Mouse (Mus musculus): ENCODE results near the gene Ptprj. TPM values are rescaled to one million over a fixed set of nuclear protein-coding genes. Genes with fewer than 3 reads are reported as not detected.

The Ptprj gene
- polyA plus RNA-seq, 1 experiment from 2014 or later, result 4.2 TPM

DNA sequence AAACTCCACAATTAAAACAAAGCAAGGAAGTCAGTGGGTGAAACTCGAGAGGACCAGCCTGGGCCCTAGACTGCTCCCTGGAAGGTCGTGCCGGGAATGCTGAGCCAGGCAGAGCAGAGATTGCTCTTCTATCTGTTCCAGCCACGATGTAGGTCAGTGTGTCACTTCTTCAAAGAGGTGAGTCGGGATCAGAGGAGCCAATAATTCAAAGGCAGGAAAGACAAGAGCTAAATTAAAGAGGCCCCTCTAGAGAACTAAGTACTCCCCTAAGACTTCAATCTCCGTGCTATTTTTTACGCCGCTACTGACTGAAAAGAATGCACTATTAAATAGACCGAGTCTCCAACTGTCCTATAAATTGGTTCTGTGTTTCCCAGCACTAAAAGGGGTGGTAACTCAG is 43.9 kb downstream of the Ptprj start:
- no peak overlapping the region for H3K4me3 ChIP-seq (ENCODE audit: low read depth, low read length)
- H3K27ac ChIP-seq (ENCODE audit: low read length), result no peak overlapping the region
- no peaks in the 10 kb centered on the region for H3K27me3 ChIP-seq (replicated peaks; ENCODE audit: insufficient read depth, low read length)
- WGBS, result 41% methylated on average over 9 of the region's 9 CpGs
- H3K9me3 ChIP-seq (ENCODE audit: low read length), result no peaks in the 10 kb centered on the region
- TF ChIP-seq CTCF (IDR thresholded peaks at IDR 0.05), result no peak
- no peak for TF ChIP-seq EP300 (IDR thresholded peaks at IDR 0.05)
- no peaks in the 10 kb centered on the region for H3K4me1 ChIP-seq (ENCODE audit: insufficient read depth, low read depth, low read length)
- no peaks in the 10 kb centered on the region for H3K36me3 ChIP-seq (ENCODE audit: insufficient read depth, low read length)
- DNase-seq (ENCODE audit: low spot score) (no peak), ATAC-seq (no peak)
- H3K4me2 ChIP-seq (replicated peaks; ENCODE audit: low read depth, low read length), result no peak overlapping the region
- H3K9ac ChIP-seq (replicated peaks; ENCODE audit: low read depth), result no peak overlapping the region

DNA sequence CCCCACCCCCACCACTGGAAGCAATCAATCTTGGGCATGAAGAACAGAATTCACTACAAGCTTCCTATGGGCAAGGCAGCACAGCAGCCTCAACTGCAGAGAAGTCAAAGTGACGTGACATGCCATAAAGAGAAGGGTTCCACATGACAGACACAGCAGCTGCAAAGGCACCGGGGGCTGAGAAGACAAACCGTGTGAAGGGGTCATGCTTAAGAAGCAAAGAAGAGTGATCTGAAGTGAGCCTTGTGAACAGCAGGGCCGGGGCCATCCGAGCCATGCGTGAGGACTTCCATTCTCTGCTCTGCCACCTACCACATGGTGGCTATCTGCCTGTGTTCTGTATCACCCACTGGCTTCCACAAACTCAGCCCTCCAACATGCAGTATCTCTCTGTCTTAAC is 45.7 kb downstream of the Ptprj start:
- Histone ChIP-seq H3K27ac (ENCODE audit: low read length) (no peak overlapping the region), H3K36me3 (ENCODE audit: insufficient read depth, low read length) (no peaks in the 10 kb centered on the region), H3K9me3 (ENCODE audit: low read length) (no peaks in the 10 kb centered on the region), H3K9ac (replicated peaks; ENCODE audit: low read depth) (no peak overlapping the region), H3K4me1 (ENCODE audit: insufficient read depth, low read depth, low read length) (no peaks in the 10 kb centered on the region), H3K4me3 (ENCODE audit: low read depth, low read length) (no peak overlapping the region), H3K4me2 (replicated peaks; ENCODE audit: low read depth, low read length) (no peak overlapping the region), H3K27me3 (replicated peaks; ENCODE audit: insufficient read depth, low read length) (no peaks in the 10 kb centered on the region)
- 79% methylated on average over 6 of the region's 6 CpGs for WGBS
- TF ChIP-seq EP300 (IDR thresholded peaks at IDR 0.05), result no peak
- TF ChIP-seq CTCF (IDR thresholded peaks at IDR 0.05), result no peak
- no peak for ATAC-seq
- DNase-seq (ENCODE audit: low spot score), result no peak

DNA sequence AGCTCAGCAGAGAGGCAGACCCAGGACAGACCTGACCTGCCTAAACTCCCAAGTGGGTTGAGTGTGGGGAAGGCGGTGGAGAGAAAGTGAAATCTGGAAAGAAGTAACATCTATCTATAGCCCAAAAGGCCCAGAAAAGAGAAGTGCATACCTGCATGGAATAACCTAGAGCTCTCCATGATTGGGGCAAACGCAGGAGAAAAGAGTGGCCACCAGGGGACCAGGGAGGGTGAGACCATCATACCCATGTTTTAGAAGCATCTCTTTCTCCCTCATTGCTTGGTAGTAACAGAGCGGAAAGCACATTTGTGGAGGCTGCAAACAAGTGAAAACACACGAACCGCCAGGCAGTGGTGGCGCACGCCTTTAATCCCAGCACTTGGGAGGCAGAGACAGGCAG is 46.5 kb downstream of the Ptprj start:
- H3K4me3 ChIP-seq (ENCODE audit: low read depth, low read length), result no peak overlapping the region
- no peak overlapping the region for H3K27ac ChIP-seq (ENCODE audit: low read length)
- H3K36me3 ChIP-seq (ENCODE audit: insufficient read depth, low read length), result no peaks in the 10 kb centered on the region
- no peak overlapping the region for H3K4me2 ChIP-seq (replicated peaks; ENCODE audit: low read depth, low read length)
- ATAC-seq (no peak), DNase-seq (ENCODE audit: low spot score) (no peak)
- WGBS, result 87% methylated on average over 7 of the region's 7 CpGs
- TF ChIP-seq EP300 (IDR thresholded peaks at IDR 0.05) (no peak), CTCF (IDR thresholded peaks at IDR 0.05) (peak; percentile 30)
- H3K4me1 ChIP-seq (ENCODE audit: insufficient read depth, low read depth, low read length), result no peaks in the 10 kb centered on the region
- H3K9ac ChIP-seq (replicated peaks; ENCODE audit: low read depth), result no peak overlapping the region
- H3K27me3 ChIP-seq (replicated peaks; ENCODE audit: insufficient read depth, low read length), result no peaks in the 10 kb centered on the region
- no peaks in the 10 kb centered on the region for H3K9me3 ChIP-seq (ENCODE audit: low read length)

- peak; percentile 53 for DNase-seq (ENCODE audit: low spot score)
- no peaks in the 10 kb centered on the region for H3K9me3 ChIP-seq (ENCODE audit: low read length)
- H3K36me3 ChIP-seq (ENCODE audit: insufficient read depth, low read length), result no peaks in the 10 kb centered on the region
- peak; percentile 49 for ATAC-seq
- H3K4me3 ChIP-seq (ENCODE audit: low read depth, low read length), result no peak overlapping the region
- H3K27ac ChIP-seq (ENCODE audit: low read length), result no peak overlapping the region
- H3K9ac ChIP-seq (replicated peaks; ENCODE audit: low read depth), result no peak overlapping the region
- H3K27me3 ChIP-seq (replicated peaks; ENCODE audit: insufficient read depth, low read length), result no peaks in the 10 kb centered on the region
- no peak overlapping the region for H3K4me2 ChIP-seq (replicated peaks; ENCODE audit: low read depth, low read length)
- 66% methylated on average over 5 of the region's 5 CpGs for WGBS
- H3K4me1 ChIP-seq (ENCODE audit: insufficient read depth, low read depth, low read length), result peaks cover 1% of the 10 kb centered on the region; the same call in 1 of the 2 replicates
- TF ChIP-seq EP300 (IDR thresholded peaks at IDR 0.05), result no peak
- no peak for TF ChIP-seq CTCF (IDR thresholded peaks at IDR 0.05)
Measured at GRCm38 (mm10) chr2:90532095-90532494, 48.4 kb downstream of the Ptprj start.

DNA sequence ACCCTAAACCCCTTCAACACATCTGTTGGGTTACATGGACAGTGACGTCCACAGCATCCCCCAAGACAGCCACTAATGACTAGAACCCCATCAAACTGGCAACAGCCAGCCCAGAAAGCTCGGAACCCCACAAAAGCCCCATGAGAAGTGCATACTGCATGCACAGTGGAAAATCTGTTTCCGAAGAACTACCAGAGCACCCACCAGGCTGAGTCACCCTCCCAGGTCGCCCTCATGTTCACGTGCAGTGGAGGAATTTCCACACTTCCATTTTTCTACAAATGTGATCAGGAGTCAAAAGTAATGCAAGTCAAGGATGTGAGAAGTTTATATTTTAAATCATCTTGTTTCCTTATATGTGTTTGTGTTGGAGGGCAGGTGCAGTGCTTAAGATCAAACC is 52.3 kb downstream of the Ptprj start:
- ATAC-seq (no peak), DNase-seq (ENCODE audit: low spot score) (no peak)
- Histone ChIP-seq H3K4me2 (replicated peaks; ENCODE audit: low read depth, low read length) (no peak overlapping the region), H3K9me3 (ENCODE audit: low read length) (no peaks in the 10 kb centered on the region), H3K4me3 (ENCODE audit: low read depth, low read length) (no peak overlapping the region), H3K27me3 (replicated peaks; ENCODE audit: insufficient read depth, low read length) (no peaks in the 10 kb centered on the region), H3K27ac (ENCODE audit: low read length) (no peak overlapping the region), H3K36me3 (ENCODE audit: insufficient read depth, low read length) (no peaks in the 10 kb centered on the region), H3K9ac (replicated peaks; ENCODE audit: low read depth) (no peak overlapping the region), H3K4me1 (ENCODE audit: insufficient read depth, low read depth, low read length) (peaks cover 5% of the 10 kb centered on the region; the same call in 1 of the 2 replicates)
- whole genome bisulfite sequencing, result 77% methylated on average over 5 of the region's 5 CpGs
- no peak for TF ChIP-seq EP300 (IDR thresholded peaks at IDR 0.05)
- no peak for TF ChIP-seq CTCF (IDR thresholded peaks at IDR 0.05)

DNA sequence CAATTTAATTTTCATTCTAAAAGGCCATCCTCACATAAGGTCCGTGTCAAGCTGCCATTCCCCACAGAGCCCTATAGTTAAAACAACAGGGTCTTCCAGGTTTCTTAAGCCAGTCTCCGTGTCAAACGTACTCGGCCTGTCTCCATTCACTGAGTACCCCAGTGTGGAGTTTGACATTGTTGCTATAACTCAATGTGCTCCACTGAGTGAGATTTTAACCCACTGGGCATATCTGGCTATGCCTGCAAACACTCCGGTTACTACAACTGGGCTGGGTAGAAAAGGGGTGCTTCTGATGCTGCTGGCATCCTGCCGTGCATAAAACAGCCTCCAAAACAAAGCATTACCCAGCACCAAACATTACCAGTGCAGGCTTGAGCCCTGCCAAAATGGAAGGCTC is 53.5 kb downstream of the Ptprj start:
- ATAC-seq (no peak), DNase-seq (ENCODE audit: low spot score) (no peak)
- H3K27me3 ChIP-seq (replicated peaks; ENCODE audit: insufficient read depth, low read length), result no peaks in the 10 kb centered on the region
- H3K9ac ChIP-seq (replicated peaks; ENCODE audit: low read depth), result no peak overlapping the region
- H3K4me2 ChIP-seq (replicated peaks; ENCODE audit: low read depth, low read length), result no peak overlapping the region
- peaks cover 5% of the 10 kb centered on the region; the same call in 1 of the 2 replicates for H3K4me1 ChIP-seq (ENCODE audit: insufficient read depth, low read depth, low read length)
- TF ChIP-seq EP300 (IDR thresholded peaks at IDR 0.05), result no peak
- no peak for TF ChIP-seq CTCF (IDR thresholded peaks at IDR 0.05)
- no peak overlapping the region for H3K4me3 ChIP-seq (ENCODE audit: low read depth, low read length)
- 30% methylated on average over 6 of the region's 6 CpGs for WGBS
- H3K27ac ChIP-seq (ENCODE audit: low read length), result peak overlapping the region; percentile 52
- no peaks in the 10 kb centered on the region for H3K36me3 ChIP-seq (ENCODE audit: insufficient read depth, low read length)
- H3K9me3 ChIP-seq (ENCODE audit: low read length), result no peaks in the 10 kb centered on the region

DNA sequence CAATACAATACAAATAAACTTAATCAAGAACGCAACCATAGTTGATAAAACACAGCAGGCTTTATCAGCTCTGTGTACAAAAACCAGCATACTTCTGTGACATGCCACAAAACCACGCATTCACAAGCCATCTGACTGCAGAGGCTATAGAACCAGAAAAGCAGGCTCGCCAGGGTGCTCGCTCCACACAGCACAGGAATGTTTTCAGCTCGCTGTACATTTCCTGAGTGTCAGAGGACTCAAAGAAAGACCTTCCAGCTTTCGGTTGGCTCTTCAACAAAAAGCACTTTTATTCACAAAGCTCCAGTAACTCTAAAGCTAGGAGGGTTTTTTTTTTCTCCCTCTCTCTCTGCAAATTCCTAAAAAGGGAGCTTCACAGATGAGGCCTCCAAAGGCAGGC is 53.9 kb downstream of the Ptprj start:
- Histone ChIP-seq H3K4me1 (ENCODE audit: insufficient read depth, low read depth, low read length) (peaks cover 5% of the 10 kb centered on the region; the same call in 1 of the 2 replicates), H3K9ac (replicated peaks; ENCODE audit: low read depth) (no peak overlapping the region), H3K27ac (ENCODE audit: low read length) (peak overlapping the region; percentile 52), H3K4me3 (ENCODE audit: low read depth, low read length) (no peak overlapping the region), H3K27me3 (replicated peaks; ENCODE audit: insufficient read depth, low read length) (no peaks in the 10 kb centered on the region), H3K36me3 (ENCODE audit: insufficient read depth, low read length) (no peaks in the 10 kb centered on the region), H3K4me2 (replicated peaks; ENCODE audit: low read depth, low read length) (no peak overlapping the region), H3K9me3 (ENCODE audit: low read length) (no peaks in the 10 kb centered on the region)
- ATAC-seq (peak; percentile 83), DNase-seq (ENCODE audit: low spot score) (peak; percentile 84)
- WGBS, result 20% methylated on average over 6 of the region's 6 CpGs
- TF ChIP-seq EP300 (IDR thresholded peaks at IDR 0.05), result peak; percentile 25; the same call in 1 of the 2 replicates
- TF ChIP-seq CTCF (IDR thresholded peaks at IDR 0.05), result no peak

All from lung, postnatal 0 days (tissue).